Mouse (Mus musculus) embryonic fibroblast, embryonic 13.5 days (primary cell): ENCODE data around the gene Ptprr.

Experiments used
- CTCF ChIP-seq: IDR thresholded peaks from 2 replicates; pipeline ENCODE4 v1.5.1; 2011; ENCODE audit warnings: mild to moderate bottlenecking, control low read depth, low read length, moderate library complexity, borderline replicate concordance; ENCODE audit not compliant: insufficient read depth
- POLR2A ChIP-seq: IDR thresholded peaks from 2 replicates; pipeline ENCODE4 v1.6.1; 2011; ENCODE audit warnings: low read depth, mild to moderate bottlenecking, control low read depth, low read length, moderate library complexity

DNA sequence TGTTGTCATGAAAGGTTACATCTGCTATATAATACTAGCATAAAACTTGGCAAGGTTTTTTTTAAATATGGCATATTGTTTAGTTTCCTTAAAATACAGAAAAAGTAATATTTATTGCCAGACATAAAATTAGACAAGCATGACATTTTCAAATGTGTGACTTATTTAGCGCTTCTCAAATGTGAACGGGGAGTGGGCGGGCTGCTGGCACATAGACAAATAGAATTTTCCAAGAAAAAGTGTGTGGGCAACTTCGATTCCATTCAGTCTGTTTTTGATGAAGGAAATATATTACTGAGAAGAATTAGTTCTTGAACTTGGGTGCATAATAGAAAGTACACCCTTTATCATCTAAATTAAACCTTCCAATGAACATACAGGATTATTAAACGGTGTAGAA is 164.2 kb downstream of the Ptprr start:
- TF ChIP-seq CTCF (no peak), POLR2A (no peak)
